Mouse (Mus musculus): ENCODE measurements around the gene Insc.

DNA sequence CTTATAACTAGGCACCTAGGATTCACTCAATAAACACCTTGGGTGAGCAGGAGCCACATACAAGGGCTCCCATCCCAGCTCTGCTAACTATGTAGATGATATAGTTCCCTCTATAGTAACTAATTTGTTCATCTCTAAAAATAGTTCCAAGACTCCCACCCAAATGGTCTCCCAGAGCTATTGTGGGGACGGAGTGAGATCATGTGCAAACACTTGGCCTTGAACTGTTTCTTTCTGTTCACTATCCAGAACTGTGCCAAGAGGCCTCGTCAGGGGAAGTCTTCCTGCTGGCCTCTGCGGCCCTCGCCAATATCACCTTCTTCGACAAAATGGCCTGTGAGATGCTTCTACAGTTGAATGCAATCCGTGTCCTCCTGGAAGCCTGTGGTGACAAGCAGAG, 91.0 kb downstream of the Insc start:
- TF ChIP-seq CTCF (IDR thresholded peaks at IDR 0.05; ENCODE audit: borderline replicate concordance, insufficient read depth, low read length) (no peak), POLR2A (IDR thresholded peaks at IDR 0.05; ENCODE audit: low read depth, low read length) (no peak)

Data from embryonic fibroblast, embryonic 13.5 days (primary cell).